Mouse (Mus musculus) neural tube, embryonic 12.5 days (tissue): ENCODE measurements at regions not wholly inside any gene's neighbourhood (a gene's known extent, or its start where the extent isn't known, plus 50 kb on each side); places are given as distances from the start of the nearest gene placed in this dataset.
"Not testable (repeated sequence)": the region's sequence is repeated elsewhere in the genome, so short reads cannot be mapped to it uniquely, and the experiment has no call there.

Experiments used
- ATAC-seq: fragments of 200-750 bp; cut with Nextera tagmentation; 2 replicates; pipeline ENCODE4 v1.8.0; 2017; ENCODE audit warnings: low read depth, mild to moderate bottlenecking, moderate TSS enrichment, moderate library complexity; ENCODE audit not compliant: low FRiP score
- H3K27ac ChIP-seq: fragments of 300-500 bp; sonication (generic); 2 replicates; pipeline ENCODE4 v1.5.1; 2016
- H3K27me3 ChIP-seq: fragments of 300-500 bp; sonication (generic); replicated peaks from 2 replicates; pipeline ENCODE4 v1.6.1; 2016; ENCODE audit warnings: mild to moderate bottlenecking
- H3K36me3 ChIP-seq: fragments of 300-500 bp; sonication (generic); 2 replicates; pipeline ENCODE4 v1.6.1; 2016; ENCODE audit warnings: mild to moderate bottlenecking
- H3K4me1 ChIP-seq: fragments of 300-500 bp; sonication (generic); 2 replicates; pipeline ENCODE4 v1.6.1; 2016
- H3K4me2 ChIP-seq: fragments of 300-500 bp; sonication (generic); replicated peaks from 2 replicates; pipeline ENCODE4 v1.6.1; 2016; ENCODE audit warnings: mild to moderate bottlenecking
- H3K4me3 ChIP-seq: fragments of 300-500 bp; sonication (generic); 2 replicates; pipeline ENCODE4 v1.5.1; 2016
- H3K9ac ChIP-seq: fragments of 300-500 bp; sonication (generic); 2 replicates; pipeline ENCODE4 v1.6.1; 2016; ENCODE audit warnings: mild to moderate bottlenecking
- H3K9me3 ChIP-seq: fragments of 300-500 bp; sonication (generic); 2 replicates; pipeline ENCODE4 v1.6.1; 2016; ENCODE audit warnings: mild to moderate bottlenecking
- WGBS: fragments of 180-500 bp; shearing (Covaris S2); methylation state at CpG from one replicate; pipeline ENCODE4 v1.1.7; 2016; 5-methylcytosine and 5-hydroxymethylcytosine counted together

- no peak overlapping the region for H3K4me2 ChIP-seq
- no peak for ATAC-seq
- peaks cover 72% of the 10 kb centered on the region for H3K9me3 ChIP-seq
Observed at GRCm38 (mm10) chr4:122025866-122026265, 404.0 kb upstream of the Gm12887 start.

DNA sequence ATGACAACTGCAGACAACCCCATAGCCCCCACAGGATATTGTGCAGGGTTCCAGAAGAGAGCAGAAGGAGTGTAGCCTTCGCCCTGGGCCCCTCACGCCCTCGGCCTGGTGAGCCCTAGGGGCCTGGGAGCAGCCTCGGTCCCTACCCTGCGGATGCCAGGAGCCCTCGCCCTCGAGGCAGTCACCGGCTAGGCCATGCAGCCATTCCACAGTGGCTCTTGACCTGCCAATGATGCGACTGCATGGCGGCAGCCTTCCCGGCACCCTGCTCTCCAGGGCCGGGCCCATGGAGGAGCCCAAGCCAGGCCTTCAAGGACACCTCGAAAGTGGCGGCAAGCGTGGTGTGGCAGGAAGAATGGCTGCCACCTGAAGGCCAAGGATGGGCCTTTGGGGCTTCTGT, 401.0 kb upstream of the Gm12887 start:
- no peak overlapping the region for H3K4me3 ChIP-seq
- H3K36me3 ChIP-seq: no peaks in the 10 kb centered on the region
- no peak overlapping the region for H3K4me2 ChIP-seq
- ATAC-seq: no peak
- whole genome bisulfite sequencing: 92% methylated on average over 15 of the region's 15 CpGs
- peaks cover 80% of the 10 kb centered on the region for H3K9me3 ChIP-seq
- H3K27me3 ChIP-seq: no peaks in the 10 kb centered on the region
- no peaks in the 10 kb centered on the region for H3K4me1 ChIP-seq
- no peak overlapping the region for H3K27ac ChIP-seq
- no peak overlapping the region for H3K9ac ChIP-seq

More at GRCm38 (mm10) chr4:122025866-122026265, 404.0 kb upstream of the Gm12887 start:
- H3K27ac ChIP-seq: no peak overlapping the region
- H3K4me1 ChIP-seq: no peaks in the 10 kb centered on the region
- H3K4me3 ChIP-seq: no peak overlapping the region
- H3K27me3 ChIP-seq: no peaks in the 10 kb centered on the region
- no peak overlapping the region for H3K9ac ChIP-seq
- 92% methylated on average over 1 of the region's 1 CpGs for WGBS
- H3K36me3 ChIP-seq: no peaks in the 10 kb centered on the region

- WGBS: 93% methylated on average over 26 of the region's 26 CpGs
- not testable (repeated sequence) for ATAC-seq, H3K36me3 ChIP-seq, H3K4me2 ChIP-seq, H3K27ac ChIP-seq, H3K27me3 ChIP-seq, H3K4me3 ChIP-seq, H3K4me1 ChIP-seq, H3K9ac ChIP-seq
- peaks cover 62% of the 10 kb centered on the region for H3K9me3 ChIP-seq
Observed at GRCm38 (mm10) chr4:122008938-122009459, 387.1 kb upstream of the Gm12887 start.

- H3K4me1 ChIP-seq: no peaks in the 10 kb centered on the region
- H3K9me3 ChIP-seq: peaks cover 64% of the 10 kb centered on the region
- H3K27me3 ChIP-seq: no peaks in the 10 kb centered on the region
- no peak overlapping the region for H3K4me2 ChIP-seq
- no peak overlapping the region for H3K9ac ChIP-seq
- 95% methylated on average over 39 of the region's 39 CpGs for WGBS
- peaks cover 5% of the 10 kb centered on the region; the same call in 1 of the 2 replicates for H3K36me3 ChIP-seq
- no peak overlapping the region for H3K4me3 ChIP-seq
- no peak overlapping the region for H3K27ac ChIP-seq
- ATAC-seq: no peak
Observed at GRCm38 (mm10) chr4:122008168-122008839, 386.4 kb upstream of the Gm12887 start.

DNA sequence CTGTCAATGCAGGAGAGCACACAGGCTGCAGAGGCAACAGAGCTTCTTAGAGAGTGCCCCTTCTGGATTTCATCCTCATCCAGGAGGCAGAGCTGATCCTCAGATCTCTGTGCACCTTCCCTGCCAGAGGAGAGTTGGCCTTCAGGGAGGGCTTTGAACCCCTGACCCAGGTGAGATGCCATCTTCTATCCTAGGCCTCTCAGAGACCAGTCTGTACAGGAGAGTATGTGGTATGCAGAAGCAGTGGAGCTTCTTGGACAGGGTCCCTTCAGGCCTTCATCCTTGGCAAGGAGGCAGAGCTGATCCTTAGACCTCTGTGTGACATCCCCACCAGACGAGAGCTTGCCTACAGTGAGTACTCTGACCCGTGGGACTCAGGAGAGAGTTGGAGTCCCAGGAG, 364.8 kb upstream of the Gm12887 start:
- Histone ChIP-seq H3K36me3 (no peaks in the 10 kb centered on the region), H3K4me1 (no peaks in the 10 kb centered on the region), H3K27ac (no peak overlapping the region), H3K9ac (no peak overlapping the region), H3K4me3 (no peak overlapping the region), H3K27me3 (no peaks in the 10 kb centered on the region), H3K9me3 (peaks cover 51% of the 10 kb centered on the region), H3K4me2 (no peak overlapping the region)
- 77% methylated on average over 2 of the region's 2 CpGs for WGBS
- no peak for ATAC-seq

GRCm38 (mm10) chr4:121985371-121985770, 363.5 kb upstream of the Gm12887 start:
- 69% methylated on average over 1 of the region's 1 CpGs for WGBS
- Histone ChIP-seq H3K4me3 (no peak overlapping the region), H3K36me3 (no peaks in the 10 kb centered on the region), H3K4me1 (no peaks in the 10 kb centered on the region), H3K27me3 (no peaks in the 10 kb centered on the region), H3K27ac (no peak overlapping the region), H3K4me2 (no peak overlapping the region), H3K9me3 (peaks cover 51% of the 10 kb centered on the region), H3K9ac (no peak overlapping the region)
- no peak for ATAC-seq

GRCm38 (mm10) chr4:121975831-121976230, 353.9 kb upstream of the Gm12887 start:
- Histone ChIP-seq H3K4me3 (no peak overlapping the region), H3K27me3 (no peaks in the 10 kb centered on the region), H3K9ac (no peak overlapping the region), H3K9me3 (peaks cover 25% of the 10 kb centered on the region), H3K27ac (no peak overlapping the region), H3K4me2 (no peak overlapping the region), H3K4me1 (no peaks in the 10 kb centered on the region), H3K36me3 (no peaks in the 10 kb centered on the region)
- no peak for ATAC-seq
- 83% methylated on average over 3 of the region's 3 CpGs for WGBS
